Mouse (Mus musculus) stomach, embryonic 15.5 days (tissue): ENCODE measurements at regions not wholly inside any gene's neighbourhood (a gene's known extent, or its start where the extent isn't known, plus 50 kb on each side); places are given as distances from the start of the nearest gene placed in this dataset.

ENCODE experiments used
- ATAC-seq: fragments of 200-750 bp; cut with Nextera tagmentation; 2 replicates; pipeline ENCODE4 v1.8.0; 2017; ENCODE audit warnings: low read depth, moderate number of reproducible peaks, moderate TSS enrichment; ENCODE audit not compliant: insufficient read depth, low FRiP score
- H3K27ac ChIP-seq: fragments of 300-500 bp; sonication (generic); 2 replicates; pipeline ENCODE4 v1.5.1; 2015; ENCODE audit warnings: mild to moderate bottlenecking, inconsistent platforms
- H3K27me3 ChIP-seq: fragments of 300-500 bp; sonication (generic); replicated peaks from 2 replicates; pipeline ENCODE4 v1.6.1; 2015; ENCODE audit warnings: inconsistent platforms
- H3K36me3 ChIP-seq: fragments of 300-500 bp; sonication (generic); 2 replicates; pipeline ENCODE4 v1.6.1; 2015; ENCODE audit warnings: inconsistent platforms
- H3K4me1 ChIP-seq: fragments of 300-500 bp; sonication (generic); 2 replicates; pipeline ENCODE4 v1.6.1; 2015; ENCODE audit warnings: inconsistent platforms
- H3K4me2 ChIP-seq: fragments of 300-500 bp; sonication (generic); 2 replicates; pipeline ENCODE4 v1.6.1; 2015; ENCODE audit warnings: mild to moderate bottlenecking, inconsistent platforms
- H3K4me3 ChIP-seq: fragments of 300-500 bp; sonication (generic); replicated peaks from 2 replicates; pipeline ENCODE4 v1.5.1; 2015; ENCODE audit warnings: inconsistent platforms
- H3K9ac ChIP-seq: fragments of 300-500 bp; sonication (generic); 2 replicates; pipeline ENCODE4 v1.6.1; 2015; ENCODE audit warnings: inconsistent platforms
- H3K9me3 ChIP-seq: fragments of 300-500 bp; sonication (generic); 2 replicates; pipeline ENCODE4 v1.6.1; 2016; ENCODE audit warnings: inconsistent platforms
- WGBS: fragments of 180-500 bp; shearing (Covaris S2); methylation state at CpG from one replicate; pipeline ENCODE4 v1.1.7; 2015; 5-methylcytosine and 5-hydroxymethylcytosine counted together

DNA sequence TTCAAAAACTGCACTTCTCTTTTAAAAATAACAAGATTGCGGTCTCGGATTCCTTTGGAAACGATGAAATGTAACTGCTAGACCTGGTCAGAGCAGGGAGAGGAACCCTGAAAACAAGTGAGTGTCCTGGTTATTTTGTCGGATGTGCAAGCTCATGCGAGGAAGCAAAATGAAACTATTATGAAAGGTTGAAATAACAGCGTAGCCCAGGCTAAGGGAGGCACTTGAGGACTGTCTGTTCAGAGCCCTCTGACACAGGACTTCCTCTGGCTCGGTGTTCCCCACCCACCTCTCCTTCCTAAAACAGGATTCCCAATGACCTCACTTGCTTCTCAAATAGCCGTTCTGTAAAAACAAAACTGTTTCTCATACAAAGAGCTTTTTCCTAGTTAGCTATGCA lies 51.3 kb upstream of the S1pr1 start:
- Histone ChIP-seq H3K27me3 (no peaks in the 10 kb centered on the region), H3K9me3 (no peaks in the 10 kb centered on the region), H3K36me3 (no peaks in the 10 kb centered on the region), H3K4me2 (no peak overlapping the region), H3K27ac (no peak overlapping the region), H3K4me3 (no peak overlapping the region), H3K4me1 (no peaks in the 10 kb centered on the region), H3K9ac (no peak overlapping the region)
- 61% methylated on average over 8 of the region's 8 CpGs for WGBS
- ATAC-seq: no peak

- Histone ChIP-seq H3K9ac (no peak overlapping the region), H3K36me3 (no peaks in the 10 kb centered on the region), H3K4me3 (no peak overlapping the region), H3K4me1 (no peaks in the 10 kb centered on the region), H3K27me3 (no peaks in the 10 kb centered on the region), H3K4me2 (no peak overlapping the region), H3K27ac (no peak overlapping the region; the same call in 1 of the 2 replicates), H3K9me3 (no peaks in the 10 kb centered on the region)
- WGBS: 89% methylated on average over 1 of the region's 1 CpGs
- ATAC-seq: no peak
These were observed 53.4 kb upstream of the S1pr1 start for GRCm38 (mm10) chr3:115768290-115768689.

- no peak overlapping the region for H3K4me3 ChIP-seq
- H3K36me3 ChIP-seq: no peaks in the 10 kb centered on the region
- H3K27ac ChIP-seq: no peak overlapping the region
- no peak for ATAC-seq
- no peaks in the 10 kb centered on the region for H3K9me3 ChIP-seq
- no peak overlapping the region for H3K4me2 ChIP-seq
- no peaks in the 10 kb centered on the region for H3K4me1 ChIP-seq
- no peak overlapping the region for H3K9ac ChIP-seq
- WGBS: 74% methylated on average over 19 of the region's 19 CpGs
- no peaks in the 10 kb centered on the region for H3K27me3 ChIP-seq
These were observed 54.1 kb upstream of the S1pr1 start for GRCm38 (mm10) chr3:115768761-115769530.

- H3K36me3 ChIP-seq: no peaks in the 10 kb centered on the region
- no peak overlapping the region for H3K27ac ChIP-seq
- no peaks in the 10 kb centered on the region for H3K27me3 ChIP-seq
- no peaks in the 10 kb centered on the region for H3K9me3 ChIP-seq
- no peak overlapping the region for H3K4me2 ChIP-seq
- H3K4me1 ChIP-seq: no peaks in the 10 kb centered on the region
- H3K4me3 ChIP-seq: no peak overlapping the region
- no peak for ATAC-seq
- WGBS: 76% methylated on average over 5 of the region's 5 CpGs
- H3K9ac ChIP-seq: no peak overlapping the region
These were observed 57.8 kb upstream of the S1pr1 start for GRCm38 (mm10) chr3:115772676-115773075.

DNA sequence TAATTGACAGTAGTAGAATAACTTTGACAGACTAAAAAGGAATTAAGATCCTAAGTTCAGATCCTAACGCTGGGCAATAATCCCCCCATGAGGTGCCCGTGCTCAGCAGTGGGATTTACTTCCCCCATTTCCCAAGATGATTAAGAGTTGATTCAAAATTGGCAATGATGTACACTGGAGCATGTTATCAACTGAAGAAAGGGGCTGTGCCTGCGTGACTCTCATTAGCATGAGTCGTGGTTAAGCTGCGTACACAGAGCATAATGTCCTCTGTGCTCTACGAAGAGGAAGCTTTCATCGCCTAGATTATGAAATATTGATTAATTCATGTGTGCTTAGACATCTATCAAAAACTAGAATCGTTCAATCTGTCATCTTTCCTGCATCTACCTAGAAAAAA lies 59.4 kb upstream of the S1pr1 start:
- no peak overlapping the region for H3K4me2 ChIP-seq
- no peaks in the 10 kb centered on the region for H3K9me3 ChIP-seq
- 56% methylated on average over 8 of the region's 8 CpGs for WGBS
- ATAC-seq: no peak
- no peak overlapping the region for H3K27ac ChIP-seq
- H3K4me1 ChIP-seq: no peaks in the 10 kb centered on the region
- no peak overlapping the region for H3K9ac ChIP-seq
- no peak overlapping the region for H3K4me3 ChIP-seq
- no peaks in the 10 kb centered on the region for H3K27me3 ChIP-seq
- H3K36me3 ChIP-seq: no peaks in the 10 kb centered on the region

DNA sequence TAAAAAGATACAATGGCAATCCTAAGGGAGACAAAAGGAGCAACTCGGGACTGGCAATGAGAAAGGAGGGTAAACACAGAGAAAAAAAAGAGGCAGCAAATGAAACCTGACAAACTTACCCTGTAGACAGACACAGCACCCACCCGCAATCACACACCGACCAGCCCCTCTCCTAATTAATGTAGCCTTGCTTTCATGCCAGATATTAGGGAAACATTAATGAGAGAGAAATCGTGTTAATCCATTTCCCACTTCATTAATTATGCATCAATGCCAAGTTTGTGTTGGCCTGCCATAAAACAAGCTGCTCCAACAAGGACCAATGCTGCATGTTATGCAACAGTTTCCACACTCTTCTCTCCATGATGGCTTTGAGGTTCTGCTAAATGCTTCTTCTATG lies 59.9 kb upstream of the S1pr1 start:
- Histone ChIP-seq H3K36me3 (no peaks in the 10 kb centered on the region), H3K27me3 (no peaks in the 10 kb centered on the region), H3K4me1 (no peaks in the 10 kb centered on the region), H3K27ac (no peak overlapping the region), H3K9ac (no peak overlapping the region), H3K4me2 (no peak overlapping the region), H3K9me3 (no peaks in the 10 kb centered on the region), H3K4me3 (no peak overlapping the region)
- ATAC-seq: no peak
- 67% methylated on average over 4 of the region's 4 CpGs for WGBS

DNA sequence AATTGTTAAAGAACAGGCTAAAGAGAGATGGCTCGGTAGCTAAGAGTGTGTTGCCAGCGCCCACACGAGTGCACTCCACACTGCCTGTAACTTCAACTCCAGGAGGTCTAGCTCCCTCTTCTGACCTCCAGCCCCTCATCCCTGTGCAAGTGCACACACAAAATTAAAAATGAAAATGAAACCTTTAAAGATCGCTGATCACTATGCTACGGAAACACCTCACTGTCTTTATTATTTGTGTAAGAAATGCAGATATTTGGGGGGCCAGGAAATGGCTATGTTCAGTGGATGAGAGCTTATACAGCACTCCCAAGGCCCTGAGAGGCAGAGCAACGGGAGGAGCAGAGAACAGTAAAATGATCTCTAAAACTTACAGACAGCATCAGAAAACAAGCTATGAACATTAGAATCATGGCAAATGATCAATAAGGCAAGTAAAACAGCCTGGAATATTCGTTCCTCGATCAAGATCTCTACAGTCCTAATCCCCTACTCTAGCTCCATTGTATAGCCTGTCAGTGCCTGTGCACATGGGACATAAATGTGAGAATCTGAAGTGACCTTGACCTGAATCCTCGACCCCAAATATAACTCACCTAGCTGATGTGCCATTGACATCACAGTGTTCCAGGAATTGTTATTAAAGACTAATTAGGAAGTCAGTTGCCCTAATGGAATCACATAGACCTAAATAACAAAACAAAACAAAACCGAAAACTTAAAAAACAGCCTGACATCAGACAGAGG lies 64.4 kb upstream of the S1pr1 start:
- 81% methylated on average over 10 of the region's 10 CpGs for WGBS
- ATAC-seq: no peak
- Histone ChIP-seq H3K27ac (no peak overlapping the region), H3K4me1 (no peaks in the 10 kb centered on the region), H3K36me3 (no peaks in the 10 kb centered on the region), H3K27me3 (no peaks in the 10 kb centered on the region), H3K4me3 (no peak overlapping the region), H3K4me2 (no peak overlapping the region), H3K9ac (no peak overlapping the region), H3K9me3 (no peaks in the 10 kb centered on the region)

GRCm38 (mm10) chr3:115779906-115780305 lies 65.0 kb upstream of the S1pr1 start:
- no peak for ATAC-seq
- Histone ChIP-seq H3K27me3 (no peaks in the 10 kb centered on the region), H3K9me3 (no peaks in the 10 kb centered on the region), H3K4me1 (no peaks in the 10 kb centered on the region), H3K4me2 (no peak overlapping the region), H3K36me3 (no peaks in the 10 kb centered on the region), H3K4me3 (no peak overlapping the region), H3K9ac (no peak overlapping the region), H3K27ac (no peak overlapping the region)
- 78% methylated on average over 5 of the region's 5 CpGs for whole genome bisulfite sequencing

- no peak for ATAC-seq
- H3K4me2 ChIP-seq: no peak overlapping the region
These were observed 67.9 kb upstream of the S1pr1 start for GRCm38 (mm10) chr3:115782726-115783125.

GRCm38 (mm10) chr3:115787360-115787759 lies 72.5 kb upstream of the S1pr1 start:
- Histone ChIP-seq H3K36me3 (no peaks in the 10 kb centered on the region), H3K9me3 (no peaks in the 10 kb centered on the region), H3K4me2 (no peak overlapping the region), H3K9ac (no peak overlapping the region), H3K27me3 (no peaks in the 10 kb centered on the region), H3K4me1 (no peaks in the 10 kb centered on the region), H3K4me3 (no peak overlapping the region), H3K27ac (no peak overlapping the region)
- no peak for ATAC-seq
- WGBS: 73% methylated on average over 1 of the region's 1 CpGs

More at GRCm38 (mm10) chr3:115782726-115783125, 67.9 kb upstream of the S1pr1 start:
- H3K27me3 ChIP-seq: no peaks in the 10 kb centered on the region
- H3K4me3 ChIP-seq: no peak overlapping the region
- no peaks in the 10 kb centered on the region for H3K36me3 ChIP-seq
- H3K9me3 ChIP-seq: no peaks in the 10 kb centered on the region
- no peak overlapping the region for H3K9ac ChIP-seq
- no peak overlapping the region for H3K27ac ChIP-seq
- H3K4me1 ChIP-seq: no peaks in the 10 kb centered on the region

DNA sequence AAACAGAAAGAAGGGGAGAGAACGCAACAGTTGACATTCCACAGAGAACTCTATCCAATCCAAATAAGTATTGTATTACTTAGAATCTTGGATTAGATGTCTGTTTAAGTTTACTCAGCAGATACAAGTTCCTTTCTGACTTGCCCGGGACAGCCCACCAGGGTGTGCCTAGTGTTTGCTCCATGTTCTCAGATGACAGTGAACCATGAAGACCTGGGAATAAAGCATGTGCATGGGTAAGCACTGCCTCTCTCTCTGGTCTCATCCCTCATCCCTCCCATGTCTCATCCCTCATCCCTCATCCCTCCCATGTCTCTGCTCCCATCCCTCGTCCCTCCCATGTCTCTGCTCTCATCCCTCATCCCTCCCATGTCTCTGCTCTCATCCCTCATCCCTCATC lies 73.7 kb upstream of the S1pr1 start:
- Histone ChIP-seq H3K4me2 (no peak overlapping the region), H3K9ac (no peak overlapping the region), H3K27me3 (no peaks in the 10 kb centered on the region), H3K9me3 (no peaks in the 10 kb centered on the region), H3K36me3 (no peaks in the 10 kb centered on the region), H3K4me1 (0 out of 2 replicates have a peak, but pooled peaks cover 1% of the 10 kb centered on the region), H3K4me3 (no peak overlapping the region), H3K27ac (no peak overlapping the region)
- 37% methylated on average over 3 of the region's 3 CpGs for WGBS
- ATAC-seq: no peak

DNA sequence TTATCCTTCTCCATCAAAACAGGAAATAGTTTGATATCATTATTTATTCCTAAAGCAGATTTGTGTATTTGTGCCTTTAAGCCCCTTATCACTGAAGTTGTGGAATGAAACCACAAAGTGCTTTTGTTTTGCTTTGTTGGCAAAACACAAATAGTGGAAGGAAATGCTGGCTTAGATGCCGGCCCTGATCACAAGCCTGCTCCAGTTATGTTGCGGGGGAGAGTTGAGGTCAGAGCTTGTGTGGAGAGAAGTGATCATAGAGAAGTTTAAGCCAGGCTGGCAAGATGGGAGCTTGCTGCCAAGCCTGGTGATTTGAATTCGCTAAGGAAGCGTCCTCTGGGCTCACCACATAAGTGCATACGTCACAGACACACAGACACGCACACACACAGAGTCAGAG lies 74.2 kb upstream of the S1pr1 start:
- H3K4me2 ChIP-seq: no peak overlapping the region
- H3K27ac ChIP-seq: no peak overlapping the region
- ATAC-seq: no peak
- no peak overlapping the region for H3K9ac ChIP-seq
- H3K9me3 ChIP-seq: no peaks in the 10 kb centered on the region
- 67% methylated on average over 6 of the region's 6 CpGs for WGBS
- 0 out of 2 replicates have a peak, but pooled peaks cover 5% of the 10 kb centered on the region for H3K4me1 ChIP-seq
- no peaks in the 10 kb centered on the region for H3K27me3 ChIP-seq
- no peak overlapping the region for H3K4me3 ChIP-seq
- H3K36me3 ChIP-seq: no peaks in the 10 kb centered on the region
